Mouse (Mus musculus) liver, adult 2 months (tissue): Measurements from ENCODE around the gene Dpp8. TPM values are rescaled to one million over a fixed set of nuclear protein-coding genes. Genes with fewer than 3 reads are reported as not detected.

Experiments used
- DNase-seq: peaks from one replicate; pipeline ENCODE4 v3.0.0-alpha.2; 2011; ENCODE audit warnings: low read depth, low spot score; ENCODE audit errors: extremely low read depth
- H3K27ac ChIP-seq: fragments of 200-500 bp; replicated peaks from 2 replicates; pipeline ENCODE4 v1.5.1; 2012; ENCODE audit warnings: low read depth, mild to moderate bottlenecking, control low read depth, inconsistent platforms, low read length; ENCODE audit not compliant: insufficient read depth
- H3K27me3 ChIP-seq: fragments of 200-500 bp; 2 replicates; pipeline ENCODE4 v1.6.1; 2012; ENCODE audit warnings: mild to moderate bottlenecking, moderate library complexity, low read length, inconsistent platforms; ENCODE audit not compliant: control insufficient read depth, insufficient read depth
- H3K36me3 ChIP-seq: fragments of 200-500 bp; 2 replicates; pipeline ENCODE4 v1.6.1; 2012; ENCODE audit warnings: low read length, inconsistent platforms; ENCODE audit not compliant: control insufficient read depth, insufficient read depth
- H3K4me1 ChIP-seq: fragments of 200-500 bp; 2 replicates; pipeline ENCODE4 v1.6.1; 2011; ENCODE audit warnings: low read length; ENCODE audit not compliant: control insufficient read depth, insufficient read depth
- H3K4me3 ChIP-seq: fragments of 200-500 bp; 2 replicates; pipeline ENCODE4 v1.5.1; 2011; ENCODE audit warnings: low read depth, mild to moderate bottlenecking, control low read depth, low read length, moderate library complexity; ENCODE audit not compliant: insufficient read depth
- H3K79me2 ChIP-seq: fragments of 200-500 bp; 2 replicates; pipeline ENCODE4 v1.6.1; 2012; ENCODE audit warnings: inconsistent platforms, mild to moderate bottlenecking, low read length, moderate library complexity; ENCODE audit not compliant: control insufficient read depth, insufficient read depth
- H3K9ac ChIP-seq: fragments of 200-500 bp; 2 replicates; pipeline ENCODE4 v1.6.1; 2012; ENCODE audit warnings: low read depth, mild to moderate bottlenecking, control low read depth, inconsistent platforms, low read length
- CTCF ChIP-seq: fragments of 200-500 bp; IDR thresholded peaks from 2 replicates; pipeline ENCODE4 v1.5.1; 2011; ENCODE audit warnings: low read depth, low read length, control low read depth
- POLR2A ChIP-seq: fragments of 200-500 bp; IDR thresholded peaks from 2 replicates; pipeline ENCODE4 v1.6.1; 2011; ENCODE audit warnings: low read length, control low read depth; ENCODE audit not compliant: insufficient read depth; ENCODE audit errors: extremely low read depth
- WGBS: fragments of 180-500 bp; shearing (Covaris S2); methylation state at CpG from one replicate; pipeline ENCODE4 v1.1.7; 2018; 5-methylcytosine and 5-hydroxymethylcytosine counted together
- polyA plus RNA-seq: library from polyadenylated mRNA; depleted of rRNA; stranded (reverse); fragments of >200 nt; gene quantifications from 2 replicates; pipeline ENCODE4 v1.2.3, GENCODE M21; 2012
- total RNA-seq: library from RNA; depleted of rRNA; stranded (reverse); fragments of >200 nt; gene quantifications from 2 replicates; pipeline ENCODE4 v1.2.3, GENCODE M21; 2014

The Dpp8 gene
- total and polyA plus RNA-seq, 2 experiments = 20.4 to 42.8 TPM

DNA sequence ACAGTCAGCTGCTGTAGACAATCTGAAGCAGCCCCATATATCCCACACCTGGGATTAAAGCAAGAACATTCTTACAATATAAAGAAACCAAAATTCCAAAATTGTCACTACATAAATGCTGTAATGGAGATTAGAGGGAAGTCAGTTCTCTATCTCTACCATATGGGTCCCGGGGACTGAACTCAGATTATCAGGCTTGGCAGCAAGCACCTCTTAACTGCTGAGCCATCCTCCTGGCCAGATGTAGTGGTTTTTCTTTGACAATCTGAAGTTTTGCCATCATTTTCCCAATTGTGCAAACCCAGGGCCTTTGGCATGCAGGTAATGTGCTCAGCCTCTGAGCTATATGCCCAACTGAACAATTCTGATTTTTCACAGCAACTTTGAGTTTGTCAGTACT is 53.1 kb downstream of the Dpp8 start:
- H3K27me3 ChIP-seq = no peaks in the 10 kb centered on the region
- H3K4me3 ChIP-seq = no peak overlapping the region
- H3K27ac ChIP-seq = no peak overlapping the region
- H3K36me3 ChIP-seq = peaks cover 28% of the 10 kb centered on the region
- DNase-seq = no peak
- TF ChIP-seq CTCF (no peak), POLR2A (no peak)
- 71% methylated on average over 1 of the region's 1 CpGs for WGBS
- no peaks in the 10 kb centered on the region for H3K4me1 ChIP-seq
- no peaks in the 10 kb centered on the region for H3K79me2 ChIP-seq
- no peak overlapping the region for H3K9ac ChIP-seq

DNA sequence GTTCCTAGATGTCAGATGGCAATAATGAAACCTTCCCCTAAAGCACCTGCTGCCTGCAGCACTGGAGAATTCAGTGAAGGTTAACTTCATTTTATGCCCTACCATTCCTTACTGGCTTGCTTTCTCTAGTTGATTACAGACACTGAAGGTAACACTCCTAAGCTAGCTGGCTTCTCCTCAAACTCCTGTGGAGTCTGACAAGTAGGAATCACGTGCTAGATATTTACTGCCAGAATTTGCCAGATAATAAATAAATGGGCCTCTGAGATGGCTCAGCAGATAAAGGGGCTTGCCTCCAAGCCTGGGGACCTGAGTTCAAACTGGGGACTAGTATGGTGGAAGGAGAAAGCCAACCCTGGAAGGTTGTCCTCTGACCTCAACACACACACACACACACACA is 54.6 kb downstream of the Dpp8 start:
- Histone ChIP-seq H3K4me3 (no peak overlapping the region), H3K9ac (no peak overlapping the region), H3K27ac (no peak overlapping the region), H3K79me2 (no peaks in the 10 kb centered on the region), H3K36me3 (peaks cover 15% of the 10 kb centered on the region), H3K27me3 (no peaks in the 10 kb centered on the region), H3K4me1 (no peaks in the 10 kb centered on the region)
- DNase-seq = no peak
- WGBS = 67% methylated on average over 1 of the region's 1 CpGs
- TF ChIP-seq POLR2A (no peak), CTCF (no peak)

GRCm38 (mm10) chr9:65087490-65087889 is 55.3 kb downstream of the Dpp8 start:
- no peak overlapping the region for H3K27ac ChIP-seq
- no peak for DNase-seq
- H3K4me1 ChIP-seq = no peaks in the 10 kb centered on the region
- no peaks in the 10 kb centered on the region for H3K27me3 ChIP-seq
- WGBS = 62% methylated on average over 5 of the region's 5 CpGs
- peaks cover 9% of the 10 kb centered on the region; the same call in 1 of the 2 replicates for H3K36me3 ChIP-seq
- no peaks in the 10 kb centered on the region for H3K79me2 ChIP-seq
- no peak overlapping the region for H3K9ac ChIP-seq
- no peak overlapping the region for H3K4me3 ChIP-seq
- no peak for TF ChIP-seq POLR2A
- TF ChIP-seq CTCF = no peak

DNA sequence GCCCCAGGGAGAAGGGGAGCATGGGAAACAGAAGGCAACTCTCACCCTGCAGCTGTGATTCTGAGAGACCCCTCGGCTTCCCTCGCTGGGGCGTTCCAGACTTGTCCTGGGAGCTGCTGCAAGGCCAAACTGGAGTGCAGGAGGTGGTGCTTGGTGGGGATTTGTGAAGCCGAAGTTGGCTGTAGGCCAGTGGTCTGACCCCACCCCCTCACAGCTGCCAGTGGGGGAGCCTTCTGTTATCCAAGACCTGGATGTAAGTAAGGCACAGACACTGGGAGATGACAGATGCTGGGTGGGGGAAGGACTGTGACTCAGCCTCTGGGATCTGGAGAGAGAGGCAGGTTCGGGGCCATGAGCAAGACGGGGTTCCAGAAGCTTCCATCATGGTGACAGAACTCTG is 62.0 kb downstream of the Dpp8 start:
- TF ChIP-seq POLR2A (no peak), CTCF (no peak)
- WGBS = 69% methylated on average over 6 of the region's 6 CpGs
- H3K4me3 ChIP-seq = no peak overlapping the region
- H3K27ac ChIP-seq = no peak overlapping the region
- H3K4me1 ChIP-seq = no peaks in the 10 kb centered on the region
- no peaks in the 10 kb centered on the region for H3K79me2 ChIP-seq
- H3K36me3 ChIP-seq = no peaks in the 10 kb centered on the region
- no peak overlapping the region for H3K9ac ChIP-seq
- H3K27me3 ChIP-seq = no peaks in the 10 kb centered on the region
- DNase-seq = no peak

- WGBS = 11% methylated on average over 76 of the region's 76 CpGs
Observed at GRCm38 (mm10) chr9:65100991-65101685, 68.9 kb downstream of the Dpp8 start, which contains the start of gene Igdcc4. Igdcc4 (plus strand) TSS chr9:65101486.

GRCm38 (mm10) chr9:65101686-65102376 is 69.6 kb downstream of the Dpp8 start:
- no peaks in the 10 kb centered on the region for H3K79me2 ChIP-seq
- peaks cover 19% of the 10 kb centered on the region for H3K27me3 ChIP-seq
- H3K36me3 ChIP-seq = no peaks in the 10 kb centered on the region
- DNase-seq = no peak
- no peak for TF ChIP-seq CTCF
- TF ChIP-seq POLR2A = no peak
- H3K4me3 ChIP-seq = peak overlapping the region; percentile 55
- H3K9ac ChIP-seq = peak overlapping the region; percentile 41; the same call in 1 of the 2 replicates
- under 1% methylated on average over 39 of the region's 39 CpGs for WGBS
- no peak overlapping the region for H3K27ac ChIP-seq
- 0 out of 2 replicates have a peak, but pooled peaks cover 7% of the 10 kb centered on the region for H3K4me1 ChIP-seq

More at GRCm38 (mm10) chr9:65100991-65101685, 68.9 kb downstream of the Dpp8 start, which contains the start of gene Igdcc4:
- TF ChIP-seq CTCF = no peak
- TF ChIP-seq POLR2A = no peak
- H3K36me3 ChIP-seq = no peaks in the 10 kb centered on the region
- peak within 1 kb of the TSS; percentile 55 for H3K4me3 ChIP-seq
- 0 out of 2 replicates have a peak, but pooled peaks cover 7% of the 10 kb centered on the region for H3K4me1 ChIP-seq
- no peaks in the 10 kb centered on the region for H3K79me2 ChIP-seq
- peak within 1 kb of the TSS; percentile 41; the same call in 1 of the 2 replicates for H3K9ac ChIP-seq
- H3K27me3 ChIP-seq = peaks cover 19% of the 10 kb centered on the region
- H3K27ac ChIP-seq = no peak within 1 kb of the TSS
- no peak for DNase-seq
